Mouse (Mus musculus) liver, adult 2 months (tissue): ENCODE measurements around the gene Cped1.

ENCODE experiments used
- CTCF ChIP-seq: fragments of 200-500 bp; IDR thresholded peaks from 2 replicates; pipeline ENCODE4 v1.5.1; 2011; ENCODE audit warnings: low read depth, low read length, control low read depth
- POLR2A ChIP-seq: fragments of 200-500 bp; IDR thresholded peaks from 2 replicates; pipeline ENCODE4 v1.6.1; 2011; ENCODE audit warnings: low read length, control low read depth; ENCODE audit not compliant: insufficient read depth; ENCODE audit errors: extremely low read depth

- TF ChIP-seq CTCF (no peak), POLR2A (no peak)
Observed at GRCm38 (mm10) chr6:22020696-22021095, 35.0 kb downstream of the Cped1 start.
